Mouse (Mus musculus): ENCODE data around the gene Gm48552.

- TF ChIP-seq POLR2A (IDR thresholded peaks at IDR 0.05; ENCODE audit: borderline replicate concordance, extremely low read depth, low read depth, low read length) (no peak), CTCF (IDR thresholded peaks at IDR 0.05; ENCODE audit: insufficient read depth, low read length) (no peak)
Measured at GRCm38 (mm10) chr10:81376561-81377361, 12.0 kb upstream of the Gm48552 start.

Data from lung, adult 2 months (tissue).